ENCODE assay signal across 26 mouse cellular contexts in genomic region chr10:24558366-24558765, GRCm38 (mm10). TPM values are rescaled to one million over a fixed set of nuclear protein-coding genes. Genes with fewer than 3 reads are reported as not detected.
DNase-seq lines count a peak whose midpoint lies in the region; ATAC-seq and TF ChIP-seq lines count a peak whose summit lies in the region.
"Had no signal": no experiment of that assay in that cellular context is flagged by ENCODE, and none has a peak within 500 bp of the region (broad histone marks: within the 10 kb centered on the region; RNA-seq: fewer than 3 reads in every experiment).

No protein-coding gene starts in this region.

- in situ Hi-C loops in CH12.LX (cut with MboI; ENCODE audit: low pct_ligation_motif_present, low pct_unique_long_range_greater_than_20kb, low sequenced_read_pairs) (no loop called here), ES-E14 (cut with MboI; ENCODE audit: low sequenced_read_pairs in 2 of 2, unreplicated experiment in 2 of 2) (no loop called here)

- no peak for TF ChIP-seq RAD21 in CH12.LX (IDR thresholded peaks at IDR 0.05; ENCODE audit: low read depth, low read length)

- no peak for TF ChIP-seq EP300 in CH12.LX (IDR thresholded peaks at IDR 0.05; ENCODE audit: low read length)

- H3K9me3 ChIP-seq in CH12.LX (replicated peaks; ENCODE audit: low read length) (no peaks in the 10 kb centered on the region), E14TG2a.4 (ENCODE audit: low read length) (no peaks in the 10 kb centered on the region), ES-E14 (ENCODE audit: control insufficient read depth, insufficient read depth, low read depth, low read length) (no peaks in the 10 kb centered on the region)
- H3K9me3 ChIP-seq: embryonic facial prominence, embryonic 13.5 days; embryonic facial prominence, embryonic 15.5 days; forebrain, embryonic 10.5 days; forebrain, embryonic 12.5 days had no signal

- TF ChIP-seq POLR2A in CH12.LX (IDR thresholded peaks at IDR 0.05; ENCODE audit: low read depth, low read length), result no peak

- H3K79me2 ChIP-seq in CH12.LX (replicated peaks; ENCODE audit: control insufficient read depth, extremely low read depth, insufficient read depth, poor library complexity, severe bottlenecking), result no peaks in the 10 kb centered on the region

- DNase-seq in CH12.LX (ENCODE audit: extremely low read depth), result peak; percentile 4
- peak; percentile 38 for DNase-seq in ES-E14 (ENCODE audit: low read depth, low spot score)
- DNase-seq in ZHBTc4 (ENCODE audit: low read depth, low spot score), result peak; percentile 83
- no peak for DNase-seq in layer of hippocampus, adult 11-12 months (ENCODE audit: low spot score)
- no peak for DNase-seq in spleen, postnatal 4 days (ENCODE audit: low spot score in 2 of 2)
- DNase-seq: adrenal gland, adult 2 months; adrenal gland, postnatal 10 days; adrenal gland, postnatal 25 days; cerebellum, adult 11 months; cerebellum, adult 18-20 months; cerebellum, adult 8-10 months; cerebellum, adult 9-11 months; cerebellum, postnatal 14 days; cerebellum, postnatal 36 days; embryo, embryonic 11 days had no signal

- no peak for ATAC-seq in granulocyte monocyte progenitor cell, adult 5-6 weeks (replicated peaks; ENCODE audit: poor library complexity, severe bottlenecking)
- ATAC-seq: forebrain, embryonic 14.5 days; forebrain, embryonic 16.5 days had no signal

- no peak overlapping the region for H3K27ac ChIP-seq in CH12.LX (ENCODE audit: insufficient read depth, low read depth)
- H3K27ac ChIP-seq in ES-E14 (ENCODE audit: insufficient read depth, low read depth, low read length, poor library complexity, severe bottlenecking), result no peak overlapping the region
- H3K27ac ChIP-seq: embryonic facial prominence, embryonic 13.5 days; embryonic facial prominence, embryonic 15.5 days; forebrain, embryonic 10.5 days; forebrain, embryonic 12.5 days had no signal

- H3K27me3 ChIP-seq in CH12.LX (replicated peaks) (no peaks in the 10 kb centered on the region), E14TG2a.4 (ENCODE audit: insufficient read depth, low read length) (no peaks in the 10 kb centered on the region)
- H3K27me3 ChIP-seq: embryonic facial prominence, embryonic 13.5 days; embryonic facial prominence, embryonic 15.5 days; forebrain, embryonic 12.5 days had no signal

- no peak overlapping the region for H3K4me3 ChIP-seq in CH12.LX (replicated peaks in 1 of 3; ENCODE audit: low read depth in 2 of 3, low read length in 2 of 3, poor library complexity in 1 of 3)
- H3K4me3 ChIP-seq in E14TG2a.4 (replicated peaks; ENCODE audit: low read length), result peak overlapping the region; percentile 37; the same call in 1 of the 2 replicates
- H3K4me3 ChIP-seq in ES-E14 (ENCODE audit: insufficient read depth in 1 of 2, low read depth in 1 of 2, low read length in 2 of 2, poor library complexity in 1 of 2, severe bottlenecking in 1 of 2), result no peak overlapping the region
- H3K4me3 ChIP-seq: embryonic facial prominence, embryonic 13.5 days; embryonic facial prominence, embryonic 15.5 days; erythroblast, embryonic 14.5 days; forebrain, embryonic 10.5 days; forebrain, embryonic 12.5 days had no signal

- TF ChIP-seq CTCF in CH12.LX (conservative IDR thresholded peaks at IDR 0.05 in 1 of 2, IDR thresholded peaks at IDR 0.05 in 1 of 2; ENCODE audit: low read depth in 2 of 2, low read length in 2 of 2) (no peak), E14TG2a.4 (conservative IDR thresholded peaks at IDR 0.05; ENCODE audit: low read length) (no peak)

- H3K4me2 ChIP-seq in CH12.LX (ENCODE audit: insufficient read depth, low read depth, poor library complexity, severe bottlenecking), result no peak overlapping the region
- H3K4me2 ChIP-seq: embryonic facial prominence, embryonic 13.5 days; embryonic facial prominence, embryonic 15.5 days; forebrain, embryonic 12.5 days had no signal

- dilution Hi-C loops in CH12.LX (cut with MboI; ENCODE audit: extremely low pct_ligation_motif_present, extremely low pct_unique_long_range_greater_than_20kb, low sequenced_read_pairs), result no loop called here

- no peaks in the 10 kb centered on the region for H3K36me3 ChIP-seq in CH12.LX (replicated peaks in 1 of 2; ENCODE audit: control insufficient read depth in 1 of 2, insufficient read depth in 1 of 2, low read length in 1 of 2)
- no peaks in the 10 kb centered on the region; the same call in 1 of the 2 replicates for H3K36me3 ChIP-seq in E14TG2a.4 (ENCODE audit: insufficient read depth, low read length)
- no peaks in the 10 kb centered on the region for H3K36me3 ChIP-seq in ES-E14 (ENCODE audit: control insufficient read depth, insufficient read depth, low read length, poor library complexity, severe bottlenecking)
- H3K36me3 ChIP-seq: embryonic facial prominence, embryonic 13.5 days; embryonic facial prominence, embryonic 15.5 days; forebrain, embryonic 10.5 days; forebrain, embryonic 12.5 days had no signal

- H3K9ac ChIP-seq in CH12.LX (ENCODE audit: insufficient read depth, low read depth) (no peak overlapping the region), ES-E14 (ENCODE audit: insufficient read depth, low read depth, low read length, poor library complexity, severe bottlenecking) (no peak overlapping the region)
- H3K9ac ChIP-seq: embryonic facial prominence, embryonic 13.5 days; embryonic facial prominence, embryonic 15.5 days; forebrain, embryonic 12.5 days had no signal

- H3K4me1 ChIP-seq in CH12.LX (ENCODE audit: control insufficient read depth in 1 of 2, insufficient read depth in 2 of 2) (no peaks in the 10 kb centered on the region), E14TG2a.4 (replicated peaks; ENCODE audit: low read depth, low read length) (peaks cover 24% of the 10 kb centered on the region), ES-E14 (ENCODE audit: control insufficient read depth in 2 of 2, insufficient read depth in 2 of 2, low read length in 2 of 2, poor library complexity in 1 of 2) (peaks cover 0 to 2% of the 10 kb centered on the region in 2 experiments; a peak in 1 of 4 replicates)
- H3K4me1 ChIP-seq: embryonic facial prominence, embryonic 13.5 days; embryonic facial prominence, embryonic 15.5 days; forebrain, embryonic 10.5 days; forebrain, embryonic 12.5 days had no signal

TF ChIP-seq in CH12.LX, 34 proteins besides CTCF, POLR2A, EP300 and RAD21:
- TF ChIP-seq MXI1 (IDR thresholded peaks at IDR 0.05; ENCODE audit: low read depth, low read length) (no peak), ELF1 (IDR thresholded peaks at IDR 0.05; ENCODE audit: low read depth, low read length) (no peak)

TF ChIP-seq in ES-E14, 5 proteins besides CTCF, POLR2A, EP300 and RAD21:
- TF ChIP-seq ZC3H11A (IDR thresholded peaks at IDR 0.05; ENCODE audit: borderline replicate concordance, low read depth, low read length) (no peak), MAFK (IDR thresholded peaks at IDR 0.05; ENCODE audit: insufficient read depth, low read depth, low read length) (no peak), ZNF384 (IDR thresholded peaks at IDR 0.05; ENCODE audit: low read depth, low read length) (no peak), HCFC1 (IDR thresholded peaks at IDR 0.05; ENCODE audit: borderline replicate concordance, insufficient read depth, low read length) (no peak), CHD2 (IDR thresholded peaks at IDR 0.05; ENCODE audit: low read depth, low read length) (no peak)
TF ChIP-seq in ES-E14: peak in this region for 0.

RNA-seq across cellular contexts. Expression of gene Ccn2, which starts 36.9 kb away (rescaled TPM):
- total RNA-seq in CH12.LX (2012; rRNA removed) (not detected in 2 replicates), CH12.LX (2014; rRNA removed) (not detected in 2 replicates), ES-E14 (2012; rRNA removed) (109 and 147 TPM in 2 replicates)
- not detected in 2 replicates for polyA plus RNA-seq in CH12.LX (2012; ENCODE audit: insufficient read length, low read depth)
- not detected in 2 replicates for total RNA-seq in granulocyte monocyte progenitor cell, adult 5-6 weeks (2014; fragmentation: Nextera tagmentation)
- total RNA-seq in granulocyte monocyte progenitor cell, adult 5-6 weeks (2017), result not detected in 2 replicates
- total RNA-seq: common myeloid progenitor, adult 5-6 weeks; MEL had no signal
- polyA plus RNA-seq: erythroblast, embryonic 14.5 days had no signal

Comparison
In these comparisons a context has a peak if more than half of its experiments do, and no peak if none do; other contexts are left out.
1. DNase-seq: peak in CH12.LX (single experiment), ES-E14 (single experiment) and ZHBTc4 (single experiment); none in layer of hippocampus, adult 11-12 months (single experiment) and spleen, postnatal 4 days (0 of 2).
2. RNA of gene Ccn2, which starts 36.9 kb away (total RNA-seq): 109 to 147 TPM in ES-E14; not detected in CH12.LX and not detected in granulocyte monocyte progenitor cell, adult 5-6 weeks; every median in the first group is over 100 times any median in the second.